Mouse (Mus musculus): ENCODE results near the gene Speer4e. TPM values are rescaled to one million over a fixed set of nuclear protein-coding genes. Genes with fewer than 3 reads are reported as not detected.

Speer4e gene
- total and polyA plus RNA-seq, 3 experiments, result not detected

Other genes with a start within 250 kb of the Speer4e start
- gene Gm9758, start 23.5 kb downstream of the Speer4e start, total RNA-seq (2021), result not detected
- gene Gm9758, start 23.5 kb downstream of the Speer4e start, polyA plus RNA-seq (2012; rRNA removed), result not detected in 2 replicates
- not detected for gene Gm10354, start 40.5 kb upstream of the Speer4e start, total RNA-seq (2021)
- not detected in 2 replicates for gene Gm10354, start 40.5 kb upstream of the Speer4e start, polyA plus RNA-seq (2012; rRNA removed)
- gene Gm17019, start 94.6 kb upstream of the Speer4e start, total RNA-seq (2021), result not detected
- gene Gm17019, start 94.6 kb upstream of the Speer4e start, polyA plus RNA-seq (2012; rRNA removed), result not detected in 2 replicates